Mouse (Mus musculus) intestine, embryonic 16.5 days (tissue): ENCODE results near the gene Armh3. TPM values are rescaled to one million over a fixed set of nuclear protein-coding genes. Genes with fewer than 3 reads are reported as not detected.
"Not testable (repeated sequence)": the region's sequence is repeated elsewhere in the genome, so short reads cannot be mapped to it uniquely, and the experiment has no call there.

ENCODE experiments used
- ATAC-seq: fragments of 200-750 bp; cut with Nextera tagmentation; 2 replicates; pipeline ENCODE4 v1.8.0; 2017; ENCODE audit warnings: moderate TSS enrichment, moderate library complexity
- H3K27ac ChIP-seq: fragments of 300-500 bp; sonication (generic); 2 replicates; pipeline ENCODE4 v1.5.1; 2014; ENCODE audit warnings: mild to moderate bottlenecking, low read length
- H3K27me3 ChIP-seq: fragments of 300-500 bp; sonication (generic); replicated peaks from 2 replicates; pipeline ENCODE4 v1.6.1; 2014; ENCODE audit warnings: low read length, control low read depth, mixed read lengths; ENCODE audit not compliant: control insufficient read depth, insufficient read depth
- H3K36me3 ChIP-seq: fragments of 300-500 bp; sonication (generic); 2 replicates; pipeline ENCODE4 v1.6.1; 2014; ENCODE audit warnings: low read length, control low read depth; ENCODE audit not compliant: control insufficient read depth, insufficient read depth
- H3K4me1 ChIP-seq: fragments of 300-500 bp; sonication (generic); 2 replicates; pipeline ENCODE4 v1.6.1; 2014; ENCODE audit warnings: low read length, control low read depth, mixed read lengths; ENCODE audit not compliant: control insufficient read depth, insufficient read depth
- H3K4me2 ChIP-seq: fragments of 300-500 bp; sonication (generic); 2 replicates; pipeline ENCODE4 v1.6.1; 2014; ENCODE audit warnings: low read depth, low read length, control low read depth
- H3K4me3 ChIP-seq: fragments of 300-500 bp; sonication (generic); 2 replicates; pipeline ENCODE4 v1.5.1; 2014; ENCODE audit warnings: mild to moderate bottlenecking, low read length
- H3K9ac ChIP-seq: fragments of 300-500 bp; sonication (generic); 2 replicates; pipeline ENCODE4 v1.6.1; 2014; ENCODE audit warnings: low read depth, low read length
- H3K9me3 ChIP-seq: fragments of 300-500 bp; sonication (generic); 2 replicates; pipeline ENCODE4 v1.6.1; 2016; ENCODE audit warnings: low read length, control low read depth; ENCODE audit not compliant: control insufficient read depth
- WGBS: fragments of 180-500 bp; shearing (Covaris S2); extraction: QIAGEN DNeasy Blood & Tissue Kit; methylation state at CpG from one replicate; pipeline ENCODE4 v1.1.7; 2014; 5-methylcytosine and 5-hydroxymethylcytosine counted together
- polyA plus RNA-seq: library from polyadenylated mRNA; unstranded; fragments of >200 nt; fragmentation: Nextera tagmentation; extraction: Ambion mirVana; gene quantifications from 2 replicates; pipeline ENCODE4 v1.2.1, GENCODE M21; 2015

The Armh3 gene
- polyA plus RNA-seq, 1 experiment from 2014 or later = 17.2 TPM

GRCm38 (mm10) chr19:45811028-45811674 is 187.1 kb downstream of the Armh3 start:
- H3K27ac ChIP-seq = no peak overlapping the region
- ATAC-seq = no peak
- H3K36me3 ChIP-seq = no peaks in the 10 kb centered on the region
- H3K27me3 ChIP-seq = 0 out of 2 replicates have a peak, but pooled peaks cover 2% of the 10 kb centered on the region
- H3K4me1 ChIP-seq = peaks cover 16% of the 10 kb centered on the region
- no peak overlapping the region for H3K9ac ChIP-seq
- no peaks in the 10 kb centered on the region for H3K9me3 ChIP-seq
- no peak overlapping the region for H3K4me3 ChIP-seq
- no peak overlapping the region for H3K4me2 ChIP-seq
- 62% methylated on average over 12 of the region's 12 CpGs for WGBS

- Histone ChIP-seq H3K27me3 (0 out of 2 replicates have a peak, but pooled peaks cover 2% of the 10 kb centered on the region), H3K9me3 (no peaks in the 10 kb centered on the region), H3K4me3 (no peak overlapping the region), H3K9ac (no peak overlapping the region), H3K4me1 (peaks cover 12% of the 10 kb centered on the region), H3K27ac (no peak overlapping the region), H3K4me2 (no peak overlapping the region), H3K36me3 (no peaks in the 10 kb centered on the region)
- 91% methylated on average over 4 of the region's 4 CpGs for WGBS
- ATAC-seq = no peak
Observed at GRCm38 (mm10) chr19:45807732-45808131, 190.6 kb downstream of the Armh3 start.

GRCm38 (mm10) chr19:45805817-45806216 is 192.5 kb downstream of the Armh3 start:
- H3K4me2 ChIP-seq, H3K4me1 ChIP-seq, H3K9ac ChIP-seq, H3K27ac ChIP-seq, H3K36me3 ChIP-seq, H3K9me3 ChIP-seq, ATAC-seq, H3K4me3 ChIP-seq, H3K27me3 ChIP-seq: not testable (repeated sequence)
- WGBS = 89% methylated on average over 6 of the region's 6 CpGs

- ATAC-seq = peak; percentile 71
- 25% methylated on average over 12 of the region's 12 CpGs for WGBS
- no peak overlapping the region for H3K4me3 ChIP-seq
- no peaks in the 10 kb centered on the region for H3K36me3 ChIP-seq
- no peak overlapping the region for H3K27ac ChIP-seq
- no peaks in the 10 kb centered on the region for H3K27me3 ChIP-seq
- no peak overlapping the region for H3K9ac ChIP-seq
- no peak overlapping the region for H3K4me2 ChIP-seq
- peaks cover 3% of the 10 kb centered on the region; the same call in 1 of the 2 replicates for H3K4me1 ChIP-seq
- H3K9me3 ChIP-seq = no peaks in the 10 kb centered on the region
Observed at GRCm38 (mm10) chr19:45804593-45805368, 193.5 kb downstream of the Armh3 start.

- Histone ChIP-seq H3K4me3 (no peak overlapping the region), H3K9me3 (no peaks in the 10 kb centered on the region), H3K4me1 (peaks cover 3% of the 10 kb centered on the region; the same call in 1 of the 2 replicates), H3K27ac (no peak overlapping the region), H3K4me2 (no peak overlapping the region), H3K36me3 (no peaks in the 10 kb centered on the region), H3K9ac (no peak overlapping the region), H3K27me3 (no peaks in the 10 kb centered on the region)
- WGBS = 23% methylated on average over 4 of the region's 4 CpGs
- no peak for ATAC-seq
Observed at GRCm38 (mm10) chr19:45803408-45803807, 194.9 kb downstream of the Armh3 start.

GRCm38 (mm10) chr19:45802702-45803101 is 195.6 kb downstream of the Armh3 start:
- Histone ChIP-seq H3K9ac (no peak overlapping the region), H3K4me3 (no peak overlapping the region), H3K27ac (no peak overlapping the region), H3K36me3 (no peaks in the 10 kb centered on the region), H3K4me2 (no peak overlapping the region), H3K4me1 (peaks cover 3% of the 10 kb centered on the region; the same call in 1 of the 2 replicates), H3K9me3 (no peaks in the 10 kb centered on the region), H3K27me3 (no peaks in the 10 kb centered on the region)
- no peak for ATAC-seq
- 64% methylated on average over 4 of the region's 4 CpGs for WGBS

GRCm38 (mm10) chr19:45796879-45797278 is 201.4 kb downstream of the Armh3 start:
- Histone ChIP-seq H3K4me2 (no peak overlapping the region), H3K4me3 (no peak overlapping the region), H3K4me1 (peaks cover 5% of the 10 kb centered on the region; the same call in 1 of the 2 replicates), H3K36me3 (no peaks in the 10 kb centered on the region), H3K27ac (no peak overlapping the region), H3K9ac (no peak overlapping the region), H3K27me3 (no peaks in the 10 kb centered on the region), H3K9me3 (no peaks in the 10 kb centered on the region)
- no peak for ATAC-seq
- WGBS = 72% methylated on average over 15 of the region's 15 CpGs

GRCm38 (mm10) chr19:45796061-45796556 is 202.2 kb downstream of the Armh3 start:
- Histone ChIP-seq H3K4me1 (peaks cover 5% of the 10 kb centered on the region; the same call in 1 of the 2 replicates), H3K27me3 (no peaks in the 10 kb centered on the region), H3K4me3 (peak overlapping the region; percentile 22; the same call in 1 of the 2 replicates), H3K27ac (no peak overlapping the region), H3K4me2 (peak overlapping the region; percentile 46), H3K9ac (peak overlapping the region; percentile 51), H3K9me3 (no peaks in the 10 kb centered on the region), H3K36me3 (no peaks in the 10 kb centered on the region)
- WGBS = 10% methylated on average over 15 of the region's 15 CpGs
- ATAC-seq = 0 out of 2 replicates have a peak, but pooled peaks have one; percentile 55

GRCm38 (mm10) chr19:45795406-45795944 is 202.8 kb downstream of the Armh3 start:
- H3K4me3 ChIP-seq = peak overlapping the region; percentile 22; the same call in 1 of the 2 replicates
- no peak for ATAC-seq
- H3K9ac ChIP-seq = no peak overlapping the region
- no peaks in the 10 kb centered on the region for H3K36me3 ChIP-seq
- no peaks in the 10 kb centered on the region for H3K27me3 ChIP-seq
- peak overlapping the region; percentile 46 for H3K4me2 ChIP-seq
- 25% methylated on average over 15 of the region's 15 CpGs for WGBS
- no peak overlapping the region for H3K27ac ChIP-seq
- no peaks in the 10 kb centered on the region for H3K9me3 ChIP-seq
- peaks cover 5% of the 10 kb centered on the region; the same call in 1 of the 2 replicates for H3K4me1 ChIP-seq
